Mouse (Mus musculus): ENCODE measurements around the gene Rnps1.

Gene Rnps1

GRCm38 (mm10) chr17:24469910-24470602 is 55.7 kb downstream of the Rnps1 start, which contains the start of the genes E4f1 and Pgp:
TSS of gene E4f1 (minus strand) at chr17:24470313.
TSS of gene Pgp (plus strand) at chr17:24470392.
- peak; percentile 97 to 99 for DNase-seq (ENCODE audit: low spot score in 2 of 2)

- no peak for DNase-seq (ENCODE audit: low spot score in 2 of 2)
Observed at GRCm38 (mm10) chr17:24470701-24471527, 56.5 kb downstream of the Rnps1 start.

GRCm38 (mm10) chr17:24472512-24472911 is 58.1 kb downstream of the Rnps1 start:
- no peak for DNase-seq (ENCODE audit: low spot score in 2 of 2)

- DNase-seq (ENCODE audit: low spot score in 2 of 2), result no peak
Observed at GRCm38 (mm10) chr17:24473612-24474275, 59.4 kb downstream of the Rnps1 start, which contains the start of gene Bricd5. TSS of gene Bricd5 (plus strand) at chr17:24473884.

- peak in 1 of 2 experiments; percentile 62 for DNase-seq (ENCODE audit: low spot score in 2 of 2)
Observed at GRCm38 (mm10) chr17:24474557-24474956, 60.2 kb downstream of the Rnps1 start.

Data from left cerebral cortex, adult 9 months (tissue).